Mouse (Mus musculus) liver, embryonic 14.5 days (tissue): Measurements from ENCODE around the gene Rnf24. TPM values are rescaled to one million over a fixed set of nuclear protein-coding genes. Genes with fewer than 3 reads are reported as not detected.
A peak's percentile ranks its signal among the peaks of the same experiment; 100 is the strongest.

ENCODE experiments used
- ATAC-seq: fragments of 200-750 bp; cut with Nextera tagmentation; 2 replicates; pipeline ENCODE4 v1.8.0; 2017; ENCODE audit warnings: moderate number of reproducible peaks, mild to moderate bottlenecking, moderate library complexity; ENCODE audit not compliant: insufficient read depth
- DNase-seq, 3 experiments: peaks; one replicate each; pipeline ENCODE4 v3.0.0-alpha.2; 2012 to 2013; ENCODE audit warnings: low read depth in 3 of 3, low spot score in 3 of 3
- H3K27ac ChIP-seq: fragments of 300-500 bp; sonication (generic); 2 replicates; pipeline ENCODE4 v1.5.1; 2014; ENCODE audit warnings: moderate library complexity, mild to moderate bottlenecking, control low read depth, inconsistent platforms
- H3K27me3 ChIP-seq: fragments of 300-500 bp; sonication (generic); 2 replicates; pipeline ENCODE4 v1.6.1; 2014; ENCODE audit warnings: mild to moderate bottlenecking, low read length, moderate library complexity; ENCODE audit not compliant: control insufficient read depth, insufficient read depth
- H3K36me3 ChIP-seq: fragments of 300-500 bp; sonication (generic); replicated peaks from 2 replicates; pipeline ENCODE4 v1.6.1; 2014; ENCODE audit warnings: low read depth; ENCODE audit not compliant: control insufficient read depth, insufficient read depth
- H3K4me1 ChIP-seq, 2 experiments: fragments of 200-500 bp in 1 of 2; fragments of 300-500 bp in 1 of 2; sonication (generic) in 1 of 2; replicated peaks; 2 replicates each; pipeline ENCODE4 v1.6.1; 2012 to 2014; ENCODE audit warnings: antibody characterized with exemption in 1 of 2, inconsistent platforms in 1 of 2, low read length in 1 of 2; ENCODE audit not compliant: control insufficient read depth in 2 of 2, insufficient read depth in 2 of 2
- H3K4me2 ChIP-seq: fragments of 300-500 bp; sonication (generic); 2 replicates; pipeline ENCODE4 v1.6.1; 2014; ENCODE audit warnings: low read depth, mild to moderate bottlenecking, control low read depth, moderate library complexity
- H3K4me3 ChIP-seq, 2 experiments: fragments of 200-500 bp in 1 of 2; fragments of 300-500 bp in 1 of 2; sonication (generic) in 1 of 2; 2 replicates each; pipeline ENCODE4 v1.5.1; 2012 to 2014; ENCODE audit warnings: low read depth in 2 of 2, low read length in 2 of 2, mild to moderate bottlenecking in 2 of 2, control low read depth in 1 of 2, inconsistent platforms in 1 of 2, moderate library complexity in 1 of 2; ENCODE audit not compliant: insufficient read depth in 1 of 2
- H3K9ac ChIP-seq: fragments of 300-500 bp; sonication (generic); replicated peaks from 2 replicates; pipeline ENCODE4 v1.6.1; 2014; ENCODE audit warnings: mild to moderate bottlenecking, control low read depth, moderate library complexity
- H3K9me3 ChIP-seq: fragments of 300-500 bp; sonication (generic); 2 replicates; pipeline ENCODE4 v1.6.1; 2016; ENCODE audit warnings: low read length, mixed read lengths; ENCODE audit not compliant: control insufficient read depth
- CTCF ChIP-seq: IDR thresholded peaks from 2 replicates; pipeline ENCODE4 v1.5.1; 2016; ENCODE audit warnings: antibody characterized with exemption, low read depth, control low read depth
- EP300 ChIP-seq: IDR thresholded peaks from 2 replicates; pipeline ENCODE4 v1.6.1; 2016; ENCODE audit warnings: antibody characterized with exemption, low read depth
- WGBS: fragments of 180-500 bp; shearing (Covaris S2); extraction: QIAGEN DNeasy Blood & Tissue Kit; methylation state at CpG from one replicate; pipeline ENCODE4 v1.1.7; 2014; ENCODE audit not compliant: insufficient replicate concordance; 5-methylcytosine and 5-hydroxymethylcytosine counted together
- polyA plus RNA-seq, 2 experiments: library from polyadenylated mRNA; depleted of rRNA in 1 of 2; stranded (reverse) in 1 of 2; unstranded in 1 of 2; fragments of >200 nt; fragmentation: Nextera tagmentation in 1 of 2; extraction: Ambion mirVana in 1 of 2; gene quantifications; 2 replicates each; pipeline versions ENCODE4 v1.2.1 to v1.2.3; 2012 to 2014

The Rnf24 gene
- polyA plus RNA-seq, 2 experiments: 0.32 to 0.55 TPM

GRCm38 (mm10) chr2:131276722-131277121 lies 76.0 kb downstream of the Rnf24 start:
- H3K4me2 ChIP-seq: no peak overlapping the region
- H3K27ac ChIP-seq: no peak overlapping the region
- WGBS: 77% methylated on average over 5 of the region's 5 CpGs
- H3K9ac ChIP-seq: no peak overlapping the region
- no peaks in the 10 kb centered on the region for H3K9me3 ChIP-seq
- DNase-seq (no peak), ATAC-seq (no peak)
- no peaks in the 10 kb centered on the region for H3K27me3 ChIP-seq
- no peak overlapping the region for H3K4me3 ChIP-seq
- H3K4me1 ChIP-seq: no peaks in the 10 kb centered on the region
- TF ChIP-seq CTCF: no peak
- no peak for TF ChIP-seq EP300
- peaks cover 72% of the 10 kb centered on the region for H3K36me3 ChIP-seq

GRCm38 (mm10) chr2:131275493-131275892 lies 77.2 kb downstream of the Rnf24 start:
- no peak for TF ChIP-seq EP300
- no peak for TF ChIP-seq CTCF
- 95% methylated on average over 3 of the region's 3 CpGs for WGBS
- Histone ChIP-seq H3K27me3 (no peaks in the 10 kb centered on the region), H3K36me3 (peaks cover 63% of the 10 kb centered on the region), H3K27ac (no peak overlapping the region), H3K9me3 (no peaks in the 10 kb centered on the region), H3K4me1 (no peaks in the 10 kb centered on the region), H3K4me3 (no peak overlapping the region), H3K4me2 (no peak overlapping the region), H3K9ac (no peak overlapping the region)
- DNase-seq (no peak), ATAC-seq (no peak)

- H3K36me3 ChIP-seq: peaks cover 8% of the 10 kb centered on the region
- DNase-seq: no peak
- peak overlapping the region; percentile 99 for H3K9ac ChIP-seq
- no peaks in the 10 kb centered on the region for H3K27me3 ChIP-seq
- TF ChIP-seq CTCF (no peak), EP300 (no peak)
- 80% methylated on average over 2 of the region's 2 CpGs for WGBS
- H3K9me3 ChIP-seq: no peaks in the 10 kb centered on the region
- no peak for ATAC-seq
- H3K4me1 ChIP-seq: peaks cover 27 to 34% of the 10 kb centered on the region in 2 experiments
- H3K4me2 ChIP-seq: peak overlapping the region; percentile 95
- no peak overlapping the region; the same call in 1 of the 2 replicates for H3K27ac ChIP-seq
- H3K4me3 ChIP-seq: peak overlapping the region in 1 of 2 experiments; percentile 94; a peak in 2 of 4 replicates
Observed at GRCm38 (mm10) chr2:131265056-131265455, 87.6 kb downstream of the Rnf24 start.

- Histone ChIP-seq H3K9me3 (no peaks in the 10 kb centered on the region), H3K9ac (peak overlapping the region; percentile 99), H3K4me3 (peak overlapping the region; percentile 94 to 97), H3K27me3 (no peaks in the 10 kb centered on the region), H3K4me1 (peaks cover 31 to 42% of the 10 kb centered on the region in 2 experiments), H3K36me3 (peaks cover 8% of the 10 kb centered on the region), H3K27ac (peak overlapping the region; percentile 99), H3K4me2 (peak overlapping the region; percentile 95)
- TF ChIP-seq CTCF: no peak
- TF ChIP-seq EP300: no peak
- ATAC-seq (no peak), DNase-seq (no peak)
- 41% methylated on average over 6 of the region's 6 CpGs for WGBS
Observed at GRCm38 (mm10) chr2:131264027-131264426, 88.7 kb downstream of the Rnf24 start.

GRCm38 (mm10) chr2:131262680-131263670 lies 89.7 kb downstream of the Rnf24 start:
- TF ChIP-seq CTCF: no peak
- no peak; the same call in 1 of the 2 replicates for TF ChIP-seq EP300
- Histone ChIP-seq H3K9ac (peak overlapping the region; percentile 99), H3K4me2 (peak overlapping the region; percentile 95), H3K4me3 (peak overlapping the region; percentile 94 to 97), H3K36me3 (peaks cover 8% of the 10 kb centered on the region), H3K9me3 (no peaks in the 10 kb centered on the region), H3K27me3 (no peaks in the 10 kb centered on the region), H3K4me1 (peaks cover 34 to 44% of the 10 kb centered on the region in 2 experiments), H3K27ac (peak overlapping the region; percentile 99)
- ATAC-seq (peak; percentile 81), DNase-seq (peak in 2 of 3 experiments; percentile 49 to 53)
- under 1% methylated on average over 57 of the region's 59 CpGs for WGBS
